Mouse (Mus musculus) layer of hippocampus, adult 18-20 months (tissue): ENCODE data around the gene Rbm5. TPM values are rescaled to one million over a fixed set of nuclear protein-coding genes. Genes with fewer than 3 reads are reported as not detected.

Experiments used
- DNase-seq, 2 experiments: peaks; one replicate each; pipeline ENCODE4 v3.0.0; 2022; ENCODE audit warnings: low spot score in 2 of 2
- long read RNA-seq: library from polyadenylated mRNA; stranded (forward); transcript quantifications from one replicate; pipeline ENCODE4 v2.0.0, GENCODE M21; 2021
- total RNA-seq, 2 experiments: library from RNA; stranded (reverse); gene quantifications; 2 replicates each; pipeline ENCODE4 v1.2.3; 2021

Rbm5 gene
- 100 to 1,000 TPM; 126 to 142 TPM for total RNA-seq
- long read RNA-seq, full-length matches to known transcripts = 110 of 148 reads
- long read RNA-seq, partial matches to known transcripts = 17 of 148 reads
- long read RNA-seq, other reads (novel, unspliced or antisense) = 21 of 148 reads

GRCm38 (mm10) chr9:107770374-107771290, at the start of gene Rbm5:
Rbm5 (minus strand) TSS chr9:107770996.
- peak; percentile 94 to 97 for DNase-seq

- DNase-seq = no peak
These were observed 41.3 kb upstream of the Rbm5 start for GRCm38 (mm10) chr9:107812132-107812531.

- DNase-seq = no peak
These were observed 40.2 kb upstream of the Rbm5 start for GRCm38 (mm10) chr9:107810985-107811384.

GRCm38 (mm10) chr9:107791714-107792113, 20.9 kb upstream of the Rbm5 start:
- no peak for DNase-seq

GRCm38 (mm10) chr9:107782536-107783203, 11.9 kb upstream of the Rbm5 start:
- DNase-seq = no peak

- DNase-seq = no peak
These were observed 6.0 kb upstream of the Rbm5 start for GRCm38 (mm10) chr9:107776809-107777208.

- no peak for DNase-seq
These were observed 3.6 kb upstream of the Rbm5 start for GRCm38 (mm10) chr9:107774411-107774810.

GRCm38 (mm10) chr9:107771782-107772181, 986 bp upstream of the Rbm5 start:
- no peak for DNase-seq

- no peak for DNase-seq
These were observed 791 bp downstream of the Rbm5 start for GRCm38 (mm10) chr9:107770037-107770373.

- no peak for DNase-seq
These were observed 1.3 kb downstream of the Rbm5 start for GRCm38 (mm10) chr9:107769445-107770000.

- peak in 1 of 2 experiments; percentile 13 for DNase-seq
These were observed 1.9 kb downstream of the Rbm5 start for GRCm38 (mm10) chr9:107768851-107769250.

- DNase-seq = no peak
These were observed 11.2 kb downstream of the Rbm5 start for GRCm38 (mm10) chr9:107759593-107759992.

GRCm38 (mm10) chr9:107750378-107750777, 20.4 kb downstream of the Rbm5 start:
- no peak for DNase-seq

GRCm38 (mm10) chr9:107748063-107748462, 22.7 kb downstream of the Rbm5 start:
- DNase-seq = no peak

GRCm38 (mm10) chr9:107747310-107747709, 23.5 kb downstream of the Rbm5 start:
- no peak for DNase-seq

- DNase-seq = no peak
These were observed 24.1 kb downstream of the Rbm5 start for GRCm38 (mm10) chr9:107746679-107747078.

- no peak for DNase-seq
These were observed 26.7 kb downstream of the Rbm5 start for GRCm38 (mm10) chr9:107744061-107744460.

GRCm38 (mm10) chr9:107738841-107739202, 32.0 kb downstream of the Rbm5 start:
- DNase-seq = peak in 1 of 2 experiments; percentile 22

GRCm38 (mm10) chr9:107738020-107738840, 32.6 kb downstream of the Rbm5 start:
- peak; percentile 76 to 92 for DNase-seq

- DNase-seq = no peak
These were observed 34.7 kb downstream of the Rbm5 start for GRCm38 (mm10) chr9:107736185-107736485.
